Comparison of ENCODE assay signal across 10 mouse cellular contexts in the genomic region with DNA sequence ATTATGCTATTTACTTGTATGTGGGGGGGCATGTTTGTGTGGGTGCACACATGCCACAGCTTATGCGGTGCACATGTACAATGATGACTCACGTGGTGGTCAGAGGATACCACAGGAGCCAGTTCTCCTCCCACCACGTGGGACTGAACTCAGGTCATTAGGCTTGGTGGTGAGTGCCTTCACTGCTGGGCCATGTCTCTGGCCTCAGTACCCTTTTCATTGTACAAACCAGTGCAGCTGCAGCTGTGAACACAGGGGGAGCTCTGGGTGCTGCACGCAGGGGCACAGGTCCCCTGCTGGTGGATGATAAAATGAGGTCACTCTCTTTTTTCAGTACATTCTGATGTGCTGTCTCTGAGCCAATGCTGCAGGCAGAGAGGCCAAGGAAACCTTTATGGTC. TPM values are rescaled to one million over a fixed set of nuclear protein-coding genes. Genes with fewer than 3 reads are reported as not detected.
DNase-seq lines count a peak whose midpoint lies in the region; TF ChIP-seq lines count a peak whose summit lies in the region.
"Had no signal": no experiment of that assay in that cellular context is flagged by ENCODE, and none has a peak within 500 bp of the region (broad histone marks: within the 10 kb centered on the region; RNA-seq: fewer than 3 reads in every experiment).

No protein-coding gene starts in this region.

- no peak overlapping the region for H3K27ac ChIP-seq in layer of hippocampus, adult 2 months
- H3K27ac ChIP-seq: neural tube, embryonic 12.5 days had no signal

- no peak overlapping the region for H3K4me3 ChIP-seq in layer of hippocampus, adult 2 months
- H3K4me3 ChIP-seq: neural tube, embryonic 12.5 days had no signal

- TF ChIP-seq CTCF in layer of hippocampus, adult 2 months (conservative IDR thresholded peaks at IDR 0.05) = peak; percentile 54

- DNase-seq in layer of hippocampus, adult 2 months (ENCODE audit: low spot score in 2 of 2) = no peak
- no peak for DNase-seq in layer of hippocampus, adult 18-20 months (ENCODE audit: low spot score in 2 of 2)
- peak; percentile 35 for DNase-seq in Muller cell, postnatal 12 days (ENCODE audit: inconsistent ontology term)
- DNase-seq in forelimb bud, embryonic 11.5 days (ENCODE audit: low read depth, low spot score) = peak; percentile 33
- DNase-seq in spleen, postnatal 36 days (ENCODE audit: low spot score in 2 of 2) = peak; percentile 40 to 46
- DNase-seq in cerebellum, adult 11 months = no peak
- DNase-seq in gastrocnemius, adult 18-20 months (ENCODE audit: low spot score) = no peak
- DNase-seq in urinary bladder, postnatal 4 days (ENCODE audit: low spot score in 2 of 2) = no peak
- DNase-seq: cerebellum, adult 2 months had no signal

RNA-seq across cellular contexts. Expression of gene Bfsp2, which starts 46.1 kb away (rescaled TPM):
- 1 to 10 TPM; 2.0 to 2.3 TPM for total RNA-seq in layer of hippocampus, adult 2 months (2021)
- 1 to 10 TPM; 3.8 to 5.9 TPM for total RNA-seq in layer of hippocampus, adult 18-20 months (2021)
- total RNA-seq in gastrocnemius, adult 18-20 months (2021) = under 1 TPM; 0.41 to 0.71 TPM

Comparison
In these comparisons a context has a peak if more than half of its experiments do, and no peak if none do; other contexts are left out.
1. DNase-seq: peak in Muller cell, postnatal 12 days (single experiment), forelimb bud, embryonic 11.5 days (single experiment) and spleen, postnatal 36 days (2 of 2); none in layer of hippocampus, adult 2 months (0 of 2), layer of hippocampus, adult 18-20 months (0 of 2), cerebellum, adult 11 months (single experiment), gastrocnemius, adult 18-20 months (single experiment) and urinary bladder, postnatal 4 days (0 of 2).